In the genomic region with DNA sequence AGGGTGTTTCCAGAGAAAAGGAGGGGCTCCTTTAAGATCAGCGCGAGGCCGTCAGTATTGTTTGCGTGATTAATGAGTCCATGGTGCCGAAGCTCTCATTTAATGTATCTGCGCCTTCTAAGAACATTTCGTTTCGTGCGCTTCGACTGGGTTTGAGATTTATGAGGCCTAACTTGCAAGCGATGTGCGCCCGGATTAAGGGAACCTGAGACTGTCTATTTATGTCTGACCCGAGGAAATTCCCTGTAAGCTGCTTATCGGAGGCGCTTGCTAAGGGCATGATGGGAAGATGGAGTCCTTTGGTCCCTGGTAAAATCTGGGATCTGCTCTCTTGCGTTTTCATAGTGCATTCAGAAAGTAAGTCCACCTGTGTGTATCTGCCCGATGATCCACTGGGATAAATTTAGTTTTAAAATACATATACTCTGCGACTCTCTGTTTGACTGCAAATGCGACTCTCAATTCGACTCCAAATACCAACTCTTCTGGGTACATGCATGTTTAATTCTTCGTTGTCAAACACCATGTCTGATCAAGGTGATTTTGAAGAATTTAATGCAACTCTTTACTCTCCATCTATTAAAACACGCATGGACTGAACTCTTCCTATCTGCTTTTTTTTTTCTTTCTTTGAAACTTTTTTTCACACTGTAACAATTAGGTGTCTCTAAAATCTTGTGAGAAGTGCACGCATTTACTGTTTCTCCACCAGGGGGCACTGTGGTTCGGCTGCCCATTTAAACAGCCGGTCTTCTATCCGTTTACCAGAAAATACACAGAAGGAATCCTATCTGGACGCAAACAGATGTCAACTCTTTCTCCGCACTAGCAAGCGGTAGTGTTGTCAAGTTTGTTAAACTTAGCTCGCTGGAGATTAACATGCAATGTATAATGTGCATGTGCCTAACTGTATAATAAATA, we compare ENCODE assay signal across 7 mouse cellular contexts.
DNase-seq lines count a peak whose midpoint lies in the region; ATAC-seq and TF ChIP-seq lines count a peak whose summit lies in the region.

No protein-coding gene starts in this region.

- no peaks in the 10 kb centered on the region for H3K9me3 ChIP-seq in hindbrain, postnatal 0 days (ENCODE audit: low read length)

- peaks cover 6% of the 10 kb centered on the region for H3K4me1 ChIP-seq in hindbrain, postnatal 0 days (ENCODE audit: insufficient read depth, low read length)

- peak; percentile 92 for TF ChIP-seq CTCF in hindbrain, postnatal 0 days (IDR thresholded peaks at IDR 0.05; ENCODE audit: low read depth)

- H3K27ac ChIP-seq in hindbrain, postnatal 0 days = no peak overlapping the region

- H3K4me3 ChIP-seq in hindbrain, postnatal 0 days (ENCODE audit: low read length) = no peak overlapping the region

- peak; percentile 81 for ATAC-seq in frontal cortex, adult (ENCODE audit: low TSS enrichment)
- no peak for ATAC-seq in hindbrain, postnatal 0 days
- ATAC-seq in megakaryocyte progenitor cell, adult 5-6 weeks (replicated peaks; ENCODE audit: poor library complexity) = peak; percentile 90

- H3K36me3 ChIP-seq in hindbrain, postnatal 0 days (ENCODE audit: insufficient read depth, low read length) = no peaks in the 10 kb centered on the region

- H3K4me2 ChIP-seq in hindbrain, postnatal 0 days (ENCODE audit: low read depth, low read length) = peak overlapping the region; percentile 25; the same call in 1 of the 2 replicates

- H3K9ac ChIP-seq in hindbrain, postnatal 0 days (replicated peaks; ENCODE audit: low read length) = no peak overlapping the region

- peak; percentile 70 for DNase-seq in Muller cell, postnatal 12 days (ENCODE audit: inconsistent ontology term)
- peak; percentile 92 for DNase-seq in brain, adult 2 months (ENCODE audit: low read depth, low spot score)
- DNase-seq in hindbrain, postnatal 0 days (ENCODE audit: low spot score) = peak; percentile 90
- peak; percentile 47 for DNase-seq in left cerebral cortex, adult 11 months (ENCODE audit: low spot score)
- peak; percentile 43 to 69 for DNase-seq in spleen, adult 18-20 months

- no peaks in the 10 kb centered on the region for H3K27me3 ChIP-seq in hindbrain, postnatal 0 days (ENCODE audit: insufficient read depth, low read length)

- WGBS in hindbrain, postnatal 0 days = 49% methylated on average over 31 of the region's 31 CpGs
